Mouse (Mus musculus): ENCODE data around the gene Gm37240. TPM values are rescaled to one million over a fixed set of nuclear protein-coding genes. Genes with fewer than 3 reads are reported as not detected.

The Gm37240 gene
- polyA plus RNA-seq, 1 experiment, result not detected

GRCm38 (mm10) chr3:85820839-85821548, 66.3 kb downstream of the Gm37240 start:
- H3K4me1 ChIP-seq (ENCODE audit: control insufficient read depth, insufficient read depth, insufficient read length, low read length), result no peaks in the 10 kb centered on the region
- H3K4me3 ChIP-seq (ENCODE audit: insufficient read depth, low read depth, low read length), result no peak overlapping the region
- no peak overlapping the region for H3K27ac ChIP-seq (replicated peaks; ENCODE audit: low read depth, low read length)

DNA sequence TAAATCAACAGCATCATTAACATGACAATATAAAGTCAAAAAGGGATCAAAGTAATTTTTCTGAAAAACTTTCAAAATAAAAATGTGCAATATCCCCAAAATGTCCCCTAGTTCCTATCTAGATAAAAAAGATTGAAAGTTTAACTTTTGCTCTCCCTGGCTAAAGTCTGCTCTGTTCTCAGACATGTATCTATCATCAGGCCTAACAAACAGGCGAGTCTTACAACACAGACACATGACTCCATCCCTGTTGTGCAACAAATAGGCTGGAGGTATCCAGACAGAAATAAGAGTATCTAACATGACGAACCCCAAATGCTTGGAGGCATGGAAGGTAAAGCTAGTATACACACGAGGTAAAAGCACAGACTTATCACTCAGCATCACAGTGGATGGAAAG, 68.0 kb downstream of the Gm37240 start:
- no peaks in the 10 kb centered on the region for H3K4me1 ChIP-seq (ENCODE audit: control insufficient read depth, insufficient read depth, insufficient read length, low read length)
- H3K27ac ChIP-seq (replicated peaks; ENCODE audit: low read depth, low read length), result no peak overlapping the region
- H3K4me3 ChIP-seq (ENCODE audit: insufficient read depth, low read depth, low read length), result no peak overlapping the region

DNA sequence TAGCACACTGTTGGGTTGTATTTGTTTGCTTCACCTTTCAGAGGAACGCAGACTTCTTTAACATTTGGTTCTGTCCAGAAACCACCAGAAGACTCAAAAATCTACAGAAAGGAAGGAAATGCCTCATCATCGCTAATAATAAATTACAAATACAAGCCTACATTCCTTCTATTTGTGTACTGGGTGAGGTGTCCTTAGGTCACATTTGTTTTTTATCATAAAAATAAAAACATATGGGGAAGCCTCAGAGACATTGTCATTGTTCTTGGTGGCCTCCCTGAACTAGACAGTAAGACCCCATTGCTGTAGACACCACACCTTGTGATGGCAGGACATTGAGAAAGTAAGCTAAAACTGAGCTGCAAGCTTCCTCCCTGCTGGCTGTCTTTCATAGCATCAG, 70.1 kb downstream of the Gm37240 start, which contains the start of gene Fam160a1:
Fam160a1 (minus strand) TSS at position 101 of the 400 bp plus-strand sequence.
- Histone ChIP-seq H3K4me1 (ENCODE audit: control insufficient read depth, insufficient read depth, insufficient read length, low read length) (peaks cover 5% of the 10 kb centered on the region), H3K4me3 (ENCODE audit: insufficient read depth, low read depth, low read length) (no peak within 1 kb of the TSS), H3K27ac (replicated peaks; ENCODE audit: low read depth, low read length) (no peak within 1 kb of the TSS)

DNA sequence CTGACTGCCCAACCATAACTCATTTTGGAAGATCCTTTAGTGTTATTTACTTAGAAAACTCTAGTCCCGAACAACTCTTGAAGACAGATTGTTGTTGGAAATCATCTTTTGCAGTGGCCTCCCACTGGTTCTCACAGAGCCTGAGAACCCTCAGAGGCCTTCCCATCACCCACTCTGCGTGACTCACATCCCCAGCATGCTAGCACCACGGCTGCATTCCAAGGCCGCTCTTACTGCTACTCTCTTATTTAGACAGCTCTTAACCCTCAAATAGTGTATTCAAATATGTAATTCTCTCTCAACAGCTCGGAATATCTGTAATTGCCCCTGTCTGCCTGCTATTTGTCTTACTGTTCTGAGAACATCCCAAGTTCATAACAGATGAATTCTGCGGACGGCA, 73.1 kb downstream of the Gm37240 start:
- Histone ChIP-seq H3K27ac (replicated peaks; ENCODE audit: low read depth, low read length) (no peak overlapping the region), H3K4me1 (ENCODE audit: control insufficient read depth, insufficient read depth, insufficient read length, low read length) (peaks cover 5% of the 10 kb centered on the region), H3K4me3 (ENCODE audit: insufficient read depth, low read depth, low read length) (no peak overlapping the region)

DNA sequence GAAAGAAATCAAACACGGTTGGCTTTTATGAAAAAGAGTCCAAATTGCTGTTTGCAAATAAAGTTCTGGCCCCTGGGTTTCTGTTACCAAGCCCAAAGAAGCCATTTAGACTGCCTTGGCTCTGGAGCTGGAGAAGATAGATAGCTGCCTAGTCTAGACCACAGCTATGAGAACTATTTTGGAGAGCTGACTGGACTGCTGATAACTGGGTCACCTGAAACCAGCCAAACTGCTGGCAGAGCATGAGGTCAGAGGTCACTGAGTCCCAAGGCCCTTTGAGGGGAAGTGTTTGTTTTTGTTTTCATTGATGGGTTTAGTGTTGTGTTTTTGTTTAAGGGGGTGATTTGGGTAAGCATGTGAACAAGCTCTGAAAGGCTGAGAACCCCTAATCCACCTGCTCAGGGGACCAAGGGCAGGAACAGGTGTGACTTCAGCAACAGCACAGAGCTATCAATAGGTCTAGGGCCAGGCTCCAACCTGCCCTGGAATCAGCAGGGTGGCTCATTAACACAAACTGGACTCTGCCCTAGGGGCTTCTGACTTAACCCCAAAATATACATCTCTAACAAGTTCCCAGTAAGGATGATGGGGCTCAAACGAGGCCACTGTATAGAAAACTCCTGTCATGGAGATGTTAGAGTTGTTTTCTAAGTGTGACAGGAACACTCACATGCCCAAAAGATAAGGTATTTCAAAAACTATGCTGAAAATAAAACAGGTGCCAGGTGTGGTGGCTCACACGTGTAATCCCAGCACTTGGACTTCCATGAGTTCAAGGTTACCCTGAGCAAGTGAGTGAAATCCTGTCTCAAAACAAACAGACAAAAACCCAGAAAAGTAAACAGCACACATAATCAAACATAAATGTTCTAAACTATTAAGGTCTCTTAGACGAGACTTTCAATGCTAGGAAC, 74.0 kb downstream of the Gm37240 start:
- no peak overlapping the region for H3K4me3 ChIP-seq (ENCODE audit: insufficient read depth, low read depth, low read length)
- no peak overlapping the region for H3K27ac ChIP-seq (replicated peaks; ENCODE audit: low read depth, low read length)
- peaks cover 5% of the 10 kb centered on the region for H3K4me1 ChIP-seq (ENCODE audit: control insufficient read depth, insufficient read depth, insufficient read length, low read length)

DNA sequence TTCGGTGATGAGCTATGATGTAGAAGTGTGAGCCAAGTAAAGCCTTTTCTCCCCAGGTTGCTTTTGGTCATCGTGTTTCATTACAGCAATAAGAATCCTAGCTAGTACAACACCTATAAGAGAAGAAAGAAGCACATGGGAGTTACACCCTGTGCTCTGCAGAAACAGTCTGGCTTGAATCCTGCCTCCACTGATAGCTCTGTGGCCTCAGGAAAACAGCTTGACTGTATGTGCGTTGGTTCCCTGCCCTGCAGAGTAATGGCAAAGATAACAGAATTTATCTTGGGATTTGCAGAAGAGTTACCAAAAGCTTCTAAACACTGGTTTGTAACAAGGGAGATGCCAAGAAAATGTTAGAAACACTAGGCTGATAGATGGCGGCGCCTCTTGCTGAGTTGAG, 75.3 kb downstream of the Gm37240 start:
- Histone ChIP-seq H3K4me3 (ENCODE audit: insufficient read depth, low read depth, low read length) (no peak overlapping the region), H3K27ac (replicated peaks; ENCODE audit: low read depth, low read length) (no peak overlapping the region), H3K4me1 (ENCODE audit: control insufficient read depth, insufficient read depth, insufficient read length, low read length) (peaks cover 5% of the 10 kb centered on the region)

DNA sequence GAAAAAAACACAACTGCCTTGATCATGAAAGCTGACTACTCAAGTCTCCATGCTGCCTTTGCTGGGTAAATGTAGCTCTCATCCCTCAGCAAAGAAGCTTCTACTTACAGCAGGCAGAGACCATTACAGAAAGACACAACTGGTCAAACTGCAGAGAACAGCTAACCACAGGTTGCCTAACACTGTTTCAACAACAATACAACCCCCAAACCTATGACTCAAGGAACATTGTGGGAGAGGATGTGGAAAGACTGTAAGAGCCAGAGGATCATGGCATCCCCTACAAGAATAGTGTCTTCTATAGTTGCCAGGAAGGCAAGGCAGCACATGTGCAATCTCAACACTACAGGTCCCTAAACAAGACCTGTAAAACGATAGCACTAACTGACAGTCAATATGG, 94.2 kb downstream of the Gm37240 start:
- Histone ChIP-seq H3K4me3 (ENCODE audit: insufficient read depth, low read depth, low read length) (no peak overlapping the region), H3K27ac (replicated peaks; ENCODE audit: low read depth, low read length) (no peak overlapping the region), H3K4me1 (ENCODE audit: control insufficient read depth, insufficient read depth, insufficient read length, low read length) (no peaks in the 10 kb centered on the region)

- H3K4me1 ChIP-seq (ENCODE audit: control insufficient read depth, insufficient read depth, insufficient read length, low read length), result no peaks in the 10 kb centered on the region
- H3K4me3 ChIP-seq (ENCODE audit: insufficient read depth, low read depth, low read length), result no peak overlapping the region
- no peak overlapping the region for H3K27ac ChIP-seq (replicated peaks; ENCODE audit: low read depth, low read length)
These were observed 97.6 kb downstream of the Gm37240 start for GRCm38 (mm10) chr3:85789748-85790147.

DNA sequence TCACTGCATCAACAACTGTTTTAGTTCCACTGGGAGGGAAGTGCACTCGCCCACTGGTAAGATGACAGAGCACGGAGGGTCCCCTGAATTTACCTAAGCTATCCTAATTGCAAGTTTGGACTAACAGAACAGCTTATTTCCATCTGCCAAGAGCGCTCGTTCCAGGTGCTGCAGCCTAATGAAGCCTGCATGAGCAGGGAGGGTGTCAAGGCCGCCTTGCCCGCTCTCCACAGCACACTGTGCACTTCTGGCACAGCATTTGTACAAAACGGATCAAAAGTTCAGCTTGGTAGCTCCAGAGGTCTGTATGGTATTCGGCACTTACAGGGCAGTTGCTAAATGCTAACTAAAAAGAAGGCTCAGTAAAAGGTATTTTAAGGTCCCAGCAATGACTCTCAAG, 100.8 kb downstream of the Gm37240 start:
- H3K4me1 ChIP-seq (ENCODE audit: control insufficient read depth, insufficient read depth, insufficient read length, low read length), result no peaks in the 10 kb centered on the region
- no peak overlapping the region for H3K4me3 ChIP-seq (ENCODE audit: insufficient read depth, low read depth, low read length)
- no peak overlapping the region for H3K27ac ChIP-seq (replicated peaks; ENCODE audit: low read depth, low read length)

DNA sequence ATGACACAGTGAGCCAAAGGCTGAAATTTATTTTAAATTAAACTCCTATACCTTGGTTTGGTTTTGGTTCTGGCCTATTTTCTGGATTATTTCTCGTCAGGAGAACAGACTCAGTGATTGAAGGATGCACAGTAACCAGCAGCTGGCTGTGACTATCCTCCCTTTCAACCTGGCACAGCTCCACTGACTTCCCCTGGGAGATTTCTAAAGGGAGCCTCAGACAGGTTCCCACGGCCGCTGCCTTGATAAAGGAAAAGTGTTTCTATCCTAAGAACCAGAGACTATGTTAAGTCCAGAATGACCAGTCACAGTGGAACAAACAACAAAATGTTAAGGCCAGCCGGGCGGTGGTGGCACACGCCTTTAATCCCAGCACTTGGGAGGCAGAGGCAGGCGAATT, 106.4 kb downstream of the Gm37240 start:
- no peak overlapping the region for H3K4me3 ChIP-seq (ENCODE audit: insufficient read depth, low read depth, low read length)
- no peaks in the 10 kb centered on the region for H3K4me1 ChIP-seq (ENCODE audit: control insufficient read depth, insufficient read depth, insufficient read length, low read length)
- H3K27ac ChIP-seq (replicated peaks; ENCODE audit: low read depth, low read length), result no peak overlapping the region

- Histone ChIP-seq H3K4me1 (ENCODE audit: control insufficient read depth, insufficient read depth, insufficient read length, low read length) (no peaks in the 10 kb centered on the region), H3K27ac (replicated peaks; ENCODE audit: low read depth, low read length) (no peak overlapping the region), H3K4me3 (ENCODE audit: insufficient read depth, low read depth, low read length) (no peak overlapping the region)
These were observed 107.0 kb downstream of the Gm37240 start for GRCm38 (mm10) chr3:85780332-85780731.

- Histone ChIP-seq H3K4me1 (ENCODE audit: control insufficient read depth, insufficient read depth, insufficient read length, low read length) (no peaks in the 10 kb centered on the region), H3K4me3 (ENCODE audit: insufficient read depth, low read depth, low read length) (no peak overlapping the region), H3K27ac (replicated peaks; ENCODE audit: low read depth, low read length) (no peak overlapping the region)
These were observed 109.5 kb downstream of the Gm37240 start for GRCm38 (mm10) chr3:85777841-85778240.

GRCm38 (mm10) chr3:85777356-85777755, 110.0 kb downstream of the Gm37240 start:
- Histone ChIP-seq H3K27ac (replicated peaks; ENCODE audit: low read depth, low read length) (no peak overlapping the region), H3K4me3 (ENCODE audit: insufficient read depth, low read depth, low read length) (no peak overlapping the region)

DNA sequence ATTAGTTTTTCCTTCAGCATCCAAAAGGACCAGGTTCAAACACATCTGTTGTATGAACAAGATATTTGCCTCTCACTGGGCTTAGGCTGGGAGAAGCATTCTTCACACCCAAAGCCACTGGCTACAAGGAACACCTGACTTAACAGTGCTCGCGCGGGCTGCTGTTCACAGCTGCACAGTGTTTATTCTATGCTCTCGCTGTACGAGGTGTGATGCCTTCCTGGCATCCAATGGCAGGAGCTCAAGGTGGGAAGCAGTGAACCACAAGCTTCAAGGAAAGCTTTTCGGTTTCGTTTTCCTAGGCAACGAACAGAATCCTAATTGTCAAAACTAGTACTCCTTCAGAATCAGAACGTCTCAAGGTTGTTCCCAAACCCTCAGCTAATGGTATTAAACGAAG, 110.6 kb downstream of the Gm37240 start:
- Histone ChIP-seq H3K4me3 (ENCODE audit: insufficient read depth, low read depth, low read length) (no peak overlapping the region), H3K27ac (replicated peaks; ENCODE audit: low read depth, low read length) (no peak overlapping the region), H3K4me1 (ENCODE audit: control insufficient read depth, insufficient read depth, insufficient read length, low read length) (no peaks in the 10 kb centered on the region)

More at GRCm38 (mm10) chr3:85777356-85777755, 110.0 kb downstream of the Gm37240 start:
- H3K4me1 ChIP-seq (ENCODE audit: control insufficient read depth, insufficient read depth, insufficient read length, low read length), result no peaks in the 10 kb centered on the region

GRCm38 (mm10) chr3:85776126-85776525, 111.2 kb downstream of the Gm37240 start:
- H3K4me1 ChIP-seq (ENCODE audit: control insufficient read depth, insufficient read depth, insufficient read length, low read length), result no peaks in the 10 kb centered on the region
- H3K4me3 ChIP-seq (ENCODE audit: insufficient read depth, low read depth, low read length), result no peak overlapping the region
- H3K27ac ChIP-seq (replicated peaks; ENCODE audit: low read depth, low read length), result no peak overlapping the region
